Comparison of ENCODE assay signal across 8 mouse cellular contexts in genomic region chr14:124675654-124676505, GRCm38 (mm10). TPM values are rescaled to one million over a fixed set of nuclear protein-coding genes. Genes with fewer than 3 reads are reported as not detected.
A peak's percentile ranks its signal among the peaks of the same experiment; 100 is the strongest.
DNase-seq lines count a peak whose midpoint lies in the region; ATAC-seq lines count a peak whose summit lies in the region.

No protein-coding gene starts in this region.

- H3K4me2 ChIP-seq in kidney, embryonic 16.5 days (replicated peaks; ENCODE audit: low read depth, low read length) = peak overlapping the region; percentile 55

- H3K36me3 ChIP-seq in kidney, embryonic 16.5 days (ENCODE audit: insufficient read depth, low read length) = no peaks in the 10 kb centered on the region
- no peaks in the 10 kb centered on the region for H3K36me3 ChIP-seq in embryonic facial prominence, embryonic 10.5 days (replicated peaks)

- H3K4me1 ChIP-seq in kidney, embryonic 16.5 days (ENCODE audit: insufficient read depth, low read length) = peaks cover 13% of the 10 kb centered on the region; the same call in 1 of the 2 replicates
- peaks cover 19% of the 10 kb centered on the region for H3K4me1 ChIP-seq in embryonic facial prominence, embryonic 10.5 days

- H3K9ac ChIP-seq in kidney, embryonic 16.5 days (replicated peaks; ENCODE audit: low read length) = no peak overlapping the region

- H3K27me3 ChIP-seq in kidney, embryonic 16.5 days (ENCODE audit: insufficient read depth, low read length) = peaks cover 30% of the 10 kb centered on the region
- H3K27me3 ChIP-seq in embryonic facial prominence, embryonic 10.5 days (replicated peaks; ENCODE audit: low read depth, poor library complexity, severe bottlenecking) = peaks cover 37% of the 10 kb centered on the region

- DNase-seq in kidney, adult 9 months = no peak
- peak; percentile 37 for DNase-seq in embryonic facial prominence, embryonic 10.5 days (ENCODE audit: low spot score)
- DNase-seq in heart, postnatal 36 days = peak; percentile 3
- DNase-seq in left cerebral cortex, postnatal 36 days (ENCODE audit: low spot score in 2 of 2) = peak; percentile 58 to 61
- peak; percentile 50 for DNase-seq in retina, embryonic 14.5 days (ENCODE audit: low spot score)
- DNase-seq in spleen, postnatal 4 days (ENCODE audit: low spot score in 2 of 2) = no peak

- intact Hi-C loops in heart, postnatal 36 days (cut with DNase I) = loop anchor here (10.0 kb wide), 1 partner anchor 271 kb away; no protein-coding TSS in a partner anchor
- intact Hi-C loops in left cerebral cortex, postnatal 36 days (cut with DNase I) = loop anchor here (10.0 kb wide), 2 partner anchors 261 to 451 kb away; no protein-coding TSS in a partner anchor

- 10% methylated on average over 23 of the region's 23 CpGs for WGBS in kidney, embryonic 16.5 days
- WGBS in embryonic facial prominence, embryonic 10.5 days = 14% methylated on average over 23 of the region's 23 CpGs

- H3K27ac ChIP-seq in kidney, embryonic 16.5 days (ENCODE audit: low read length) = no peak overlapping the region
- no peak overlapping the region for H3K27ac ChIP-seq in embryonic facial prominence, embryonic 10.5 days (replicated peaks)

- peak overlapping the region; percentile 37 for H3K4me3 ChIP-seq in kidney, embryonic 16.5 days (ENCODE audit: low read length)
- H3K4me3 ChIP-seq in embryonic facial prominence, embryonic 10.5 days = peak overlapping the region; percentile 60

- peak; percentile 57; the same call in 1 of the 2 replicates for ATAC-seq in kidney, embryonic 16.5 days (ENCODE audit: low FRiP score, low TSS enrichment)
- no peak for ATAC-seq in activated CD4-positive, CD25-positive, alpha-beta regulatory T cell, adult 4 months

- no peaks in the 10 kb centered on the region for H3K9me3 ChIP-seq in kidney, embryonic 16.5 days (ENCODE audit: low read length)
- no peaks in the 10 kb centered on the region for H3K9me3 ChIP-seq in embryonic facial prominence, embryonic 10.5 days

RNA-seq across cellular contexts. Expression of gene Fgf14, which starts 1.0 kb away (rescaled TPM):
- polyA plus RNA-seq in kidney, embryonic 16.5 days (2015; fragmentation: Nextera tagmentation; extraction: Ambion mirVana) = 0.09 and 0.20 TPM in 2 replicates
- polyA plus RNA-seq in embryonic facial prominence, embryonic 10.5 days (2016; fragmentation: Nextera tagmentation; extraction: Ambion mirVana) = 1.0 and 1.2 TPM in 2 replicates
- total RNA-seq in heart, postnatal 36 days (2021) = 1 to 10 TPM; 1.4 to 1.7 TPM
- total RNA-seq in left cerebral cortex, postnatal 36 days (2021) = 10 to 100 TPM; 53.0 to 57.3 TPM
- polyA plus RNA-seq in activated CD4-positive, CD25-positive, alpha-beta regulatory T cell, adult 4 months (2017; shearing (Covaris generic)) = not detected

Comparison
In these comparisons a context has a peak if more than half of its experiments do, and no peak if none do; other contexts are left out.
1. DNase-seq: peak in embryonic facial prominence, embryonic 10.5 days (single experiment), heart, postnatal 36 days (2 of 2), left cerebral cortex, postnatal 36 days (2 of 2) and retina, embryonic 14.5 days (single experiment); none in kidney, adult 9 months (single experiment) and spleen, postnatal 4 days (0 of 2).